Mouse (Mus musculus) stomach, embryonic 14.5 days (tissue): Measurements from ENCODE around the gene Lamb3. TPM values are rescaled to one million over a fixed set of nuclear protein-coding genes. Genes with fewer than 3 reads are reported as not detected.

Experiments
- ATAC-seq: fragments of 200-750 bp; cut with Nextera tagmentation; 2 replicates; pipeline ENCODE4 v1.8.0; 2017; ENCODE audit warnings: low read depth, moderate TSS enrichment; ENCODE audit not compliant: insufficient number of reproducible peaks, insufficient read depth, low FRiP score
- H3K27ac ChIP-seq: fragments of 300-500 bp; sonication (generic); 2 replicates; pipeline ENCODE4 v1.5.1; 2014; ENCODE audit warnings: mild to moderate bottlenecking, low read length, moderate library complexity, mixed read lengths
- H3K27me3 ChIP-seq: fragments of 300-500 bp; sonication (generic); 2 replicates; pipeline ENCODE4 v1.6.1; 2014; ENCODE audit warnings: low read length, control low read depth, mixed read lengths; ENCODE audit not compliant: control insufficient read depth, insufficient read depth
- H3K36me3 ChIP-seq: fragments of 300-500 bp; sonication (generic); 2 replicates; pipeline ENCODE4 v1.6.1; 2014; ENCODE audit warnings: mild to moderate bottlenecking, control low read depth, low read length, moderate library complexity, mixed read lengths; ENCODE audit not compliant: control insufficient read depth, insufficient read depth
- H3K4me1 ChIP-seq: fragments of 300-500 bp; sonication (generic); 2 replicates; pipeline ENCODE4 v1.6.1; 2014; ENCODE audit warnings: low read length, control low read depth, mixed read lengths; ENCODE audit not compliant: control insufficient read depth, insufficient read depth
- H3K4me2 ChIP-seq: fragments of 300-500 bp; sonication (generic); replicated peaks from 2 replicates; pipeline ENCODE4 v1.6.1; 2014; ENCODE audit warnings: low read depth, low read length, control low read depth
- H3K4me3 ChIP-seq: fragments of 300-500 bp; sonication (generic); 2 replicates; pipeline ENCODE4 v1.5.1; 2014; ENCODE audit warnings: low read depth, low read length, control low read depth
- H3K9ac ChIP-seq: fragments of 300-500 bp; sonication (generic); replicated peaks from 2 replicates; pipeline ENCODE4 v1.6.1; 2014; ENCODE audit warnings: low read depth, mild to moderate bottlenecking, control low read depth, low read length, moderate library complexity, mixed read lengths
- H3K9me3 ChIP-seq: fragments of 300-500 bp; sonication (generic); 2 replicates; pipeline ENCODE4 v1.6.1; 2016; ENCODE audit warnings: low read depth, low read length, control low read depth; ENCODE audit not compliant: control insufficient read depth
- WGBS: fragments of 180-500 bp; shearing (Covaris S2); extraction: QIAGEN DNeasy Blood & Tissue Kit; methylation state at CpG from one replicate; pipeline ENCODE4 v1.1.7; 2014; 5-methylcytosine and 5-hydroxymethylcytosine counted together
- polyA plus RNA-seq: library from polyadenylated mRNA; unstranded; fragments of >200 nt; fragmentation: Nextera tagmentation; extraction: Ambion mirVana; gene quantifications from 2 replicates; pipeline ENCODE4 v1.2.1, GENCODE M21; 2014

Lamb3 gene
- polyA plus RNA-seq, 1 experiment from 2014 or later, result 9.7 TPM

DNA sequence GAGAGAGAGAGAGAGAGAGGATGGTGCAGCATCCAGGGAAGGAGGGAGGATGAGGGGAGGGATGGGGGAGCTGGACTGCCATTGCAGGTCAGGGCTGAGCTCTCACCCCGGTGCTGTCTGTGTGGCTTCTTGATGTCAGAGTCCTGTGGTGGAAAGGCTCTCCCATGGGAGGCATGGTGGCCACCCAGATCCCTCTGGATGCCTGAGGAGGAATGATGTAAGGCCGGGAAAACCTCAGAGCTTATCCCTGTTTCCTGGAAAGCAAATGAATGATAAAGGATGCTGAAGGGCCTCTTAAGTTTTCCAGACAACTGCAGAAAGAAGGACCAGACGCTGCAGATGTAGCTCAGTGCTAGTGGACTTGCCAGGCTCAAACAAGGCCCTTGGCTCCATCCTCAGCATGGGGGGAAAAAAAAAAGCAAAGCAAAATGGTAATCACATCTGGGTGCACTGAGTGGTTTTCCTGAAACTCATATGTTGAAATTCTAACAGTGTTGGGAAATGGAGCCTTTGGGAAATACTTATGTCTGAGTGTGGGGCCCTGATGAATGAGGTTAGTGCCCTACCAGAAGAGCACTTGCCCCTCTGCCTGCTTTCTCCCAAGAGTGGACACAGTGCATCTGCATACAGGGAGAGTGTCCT is 12.2 kb upstream of the Lamb3 start:
- Histone ChIP-seq H3K9ac (no peak overlapping the region), H3K27ac (no peak overlapping the region), H3K4me3 (no peak overlapping the region), H3K4me1 (peaks cover 3% of the 10 kb centered on the region), H3K4me2 (no peak overlapping the region), H3K9me3 (no peaks in the 10 kb centered on the region), H3K27me3 (no peaks in the 10 kb centered on the region), H3K36me3 (no peaks in the 10 kb centered on the region)
- 56% methylated on average over 3 of the region's 3 CpGs for WGBS
- ATAC-seq, result no peak

GRCm38 (mm10) chr1:193197494-193198205 is 9.8 kb upstream of the Lamb3 start:
- Histone ChIP-seq H3K9me3 (no peaks in the 10 kb centered on the region), H3K4me1 (no peaks in the 10 kb centered on the region), H3K4me3 (no peak overlapping the region), H3K9ac (no peak overlapping the region), H3K27ac (no peak overlapping the region), H3K4me2 (no peak overlapping the region), H3K27me3 (no peaks in the 10 kb centered on the region), H3K36me3 (no peaks in the 10 kb centered on the region)
- no peak for ATAC-seq
- 83% methylated on average over 18 of the region's 18 CpGs for WGBS

GRCm38 (mm10) chr1:193198312-193198711 is 9.2 kb upstream of the Lamb3 start:
- no peak overlapping the region for H3K9ac ChIP-seq
- H3K27me3 ChIP-seq, result no peaks in the 10 kb centered on the region
- 90% methylated on average over 2 of the region's 2 CpGs for WGBS
- no peak overlapping the region for H3K4me3 ChIP-seq
- no peak overlapping the region for H3K4me2 ChIP-seq
- H3K4me1 ChIP-seq, result no peaks in the 10 kb centered on the region
- H3K27ac ChIP-seq, result no peak overlapping the region
- ATAC-seq, result no peak
- H3K36me3 ChIP-seq, result no peaks in the 10 kb centered on the region
- no peaks in the 10 kb centered on the region for H3K9me3 ChIP-seq

GRCm38 (mm10) chr1:193200640-193201382 is 6.7 kb upstream of the Lamb3 start:
- H3K9ac ChIP-seq, result no peak overlapping the region
- H3K4me3 ChIP-seq, result no peak overlapping the region
- 84% methylated on average over 8 of the region's 8 CpGs for WGBS
- no peaks in the 10 kb centered on the region for H3K36me3 ChIP-seq
- no peaks in the 10 kb centered on the region for H3K27me3 ChIP-seq
- H3K9me3 ChIP-seq, result no peaks in the 10 kb centered on the region
- no peak for ATAC-seq
- no peak overlapping the region for H3K4me2 ChIP-seq
- no peaks in the 10 kb centered on the region for H3K4me1 ChIP-seq
- no peak overlapping the region for H3K27ac ChIP-seq

DNA sequence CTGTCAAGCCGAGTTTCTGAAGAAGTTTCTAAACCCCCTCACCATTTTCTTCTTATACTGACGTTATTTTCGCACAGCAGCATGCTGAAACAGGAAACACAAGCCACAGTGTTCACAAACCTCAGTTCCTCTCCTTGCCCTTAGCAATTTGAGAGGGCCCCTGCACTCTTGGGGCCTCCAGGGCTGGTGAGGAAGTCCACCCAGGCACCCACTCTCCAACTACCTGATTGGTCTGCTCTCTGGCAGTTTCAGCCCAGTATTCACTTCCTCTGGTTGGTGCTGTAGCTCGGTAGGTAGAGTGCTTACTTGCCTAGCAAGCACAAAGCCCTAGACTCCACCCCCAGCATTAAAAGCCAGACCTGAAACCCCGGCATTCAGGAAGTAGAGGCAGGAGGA is 6.1 kb upstream of the Lamb3 start, which contains the start of gene Traf3ip3:
Traf3ip3 (minus strand) TSS at position 321 of the 396 bp plus-strand sequence.
- H3K4me1 ChIP-seq, result no peaks in the 10 kb centered on the region
- H3K9me3 ChIP-seq, result no peaks in the 10 kb centered on the region
- no peaks in the 10 kb centered on the region for H3K27me3 ChIP-seq
- WGBS, result 54% methylated on average over 5 of the region's 5 CpGs
- no peak within 1 kb of the TSS for H3K27ac ChIP-seq
- no peaks in the 10 kb centered on the region for H3K36me3 ChIP-seq
- ATAC-seq, result no peak
- no peak within 1 kb of the TSS for H3K9ac ChIP-seq
- H3K4me2 ChIP-seq, result no peak within 1 kb of the TSS
- no peak within 1 kb of the TSS for H3K4me3 ChIP-seq

GRCm38 (mm10) chr1:193203821-193204220 is 3.7 kb upstream of the Lamb3 start:
- H3K9ac ChIP-seq, result no peak overlapping the region
- no peak for ATAC-seq
- WGBS, result 39% methylated on average over 2 of the region's 2 CpGs
- H3K4me3 ChIP-seq, result no peak overlapping the region
- no peak overlapping the region for H3K27ac ChIP-seq
- no peaks in the 10 kb centered on the region for H3K9me3 ChIP-seq
- no peaks in the 10 kb centered on the region for H3K36me3 ChIP-seq
- no peak overlapping the region for H3K4me2 ChIP-seq
- H3K27me3 ChIP-seq, result no peaks in the 10 kb centered on the region
- H3K4me1 ChIP-seq, result no peaks in the 10 kb centered on the region

- H3K4me2 ChIP-seq, result no peak overlapping the region
- no peaks in the 10 kb centered on the region for H3K4me1 ChIP-seq
- no peaks in the 10 kb centered on the region for H3K27me3 ChIP-seq
- H3K4me3 ChIP-seq, result no peak overlapping the region
- H3K9ac ChIP-seq, result no peak overlapping the region
- 71% methylated on average over 2 of the region's 2 CpGs for WGBS
- ATAC-seq, result no peak
- no peak overlapping the region for H3K27ac ChIP-seq
- H3K9me3 ChIP-seq, result no peaks in the 10 kb centered on the region
- H3K36me3 ChIP-seq, result no peaks in the 10 kb centered on the region
Observed at GRCm38 (mm10) chr1:193205431-193205830, 2.1 kb upstream of the Lamb3 start.

DNA sequence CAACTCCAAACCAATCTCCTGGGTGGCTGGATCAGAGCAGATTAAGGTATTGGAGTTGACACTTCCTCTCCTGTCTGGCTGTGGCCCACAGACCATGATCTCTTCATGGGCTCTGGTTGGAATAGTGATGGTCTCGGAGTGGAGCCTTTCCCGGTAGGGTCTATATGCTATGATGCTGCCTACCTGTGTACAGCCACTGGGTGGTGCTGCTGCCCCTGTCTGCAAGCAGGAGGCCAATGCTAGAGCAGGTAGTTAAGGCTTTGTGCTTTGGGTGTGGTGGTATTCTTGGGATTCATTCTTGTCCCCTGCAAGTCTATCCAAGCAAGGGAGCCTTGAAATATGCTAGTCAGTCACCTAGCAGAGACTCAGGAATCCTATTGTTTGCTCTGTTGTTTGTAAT is 679 bp downstream of the Lamb3 start:
- Histone ChIP-seq H3K9ac (no peak overlapping the region), H3K36me3 (no peaks in the 10 kb centered on the region), H3K9me3 (no peaks in the 10 kb centered on the region), H3K4me1 (no peaks in the 10 kb centered on the region), H3K27ac (no peak overlapping the region), H3K4me3 (no peak overlapping the region), H3K4me2 (no peak overlapping the region), H3K27me3 (no peaks in the 10 kb centered on the region)
- ATAC-seq, result no peak
- whole genome bisulfite sequencing, result 22% methylated on average over 2 of the region's 2 CpGs
